Mouse (Mus musculus) bone marrow, adult 2 months (tissue): ENCODE data around the gene Cfap61.

ENCODE experiments used
- CTCF ChIP-seq: fragments of 200-500 bp; IDR thresholded peaks from 2 replicates; pipeline ENCODE4 v1.5.1; 2011; ENCODE audit warnings: low read length, control low read depth; ENCODE audit not compliant: control insufficient read depth, insufficient read depth
- POLR2A ChIP-seq: fragments of 200-500 bp; IDR thresholded peaks from 2 replicates; pipeline ENCODE4 v1.6.1; 2011; ENCODE audit warnings: low read depth, mild to moderate bottlenecking, control low read depth, low read length, borderline replicate concordance; ENCODE audit not compliant: control insufficient read depth

DNA sequence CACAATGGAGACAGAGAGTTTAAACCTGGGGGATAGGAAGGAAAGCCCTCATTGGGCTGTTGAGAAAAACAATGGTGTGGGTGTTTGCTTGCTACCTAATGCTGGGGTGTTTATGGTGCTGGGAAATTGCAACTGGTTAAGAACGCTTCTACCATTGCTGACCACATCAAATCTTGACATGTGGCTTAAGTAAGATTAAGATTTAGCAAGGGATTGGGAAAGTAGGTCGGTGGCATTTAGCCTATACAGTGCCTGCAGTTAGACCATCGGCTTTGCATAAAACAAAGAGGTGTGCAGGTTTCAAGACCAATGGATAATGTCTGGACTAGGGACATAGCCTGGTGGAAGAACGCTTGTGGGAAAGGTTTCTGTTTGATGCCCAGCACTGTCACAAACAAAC, 113.1 kb downstream of the Cfap61 start:
- TF ChIP-seq POLR2A (no peak), CTCF (no peak)
